Mouse (Mus musculus): ENCODE measurements around the gene Rps6kl1.
A peak's percentile ranks its signal among the peaks of the same experiment; 100 is the strongest.

Rps6kl1 gene

GRCm38 (mm10) chr12:85151002-85151774, at the start of gene Rps6kl1:
Gene Rps6kl1 (minus strand): TSS chr12:85151264.
- peak; percentile 94 for ATAC-seq (ENCODE audit: insufficient number of reproducible peaks, low FRiP score, low TSS enrichment)

GRCm38 (mm10) chr12:85199954-85200353, 48.9 kb upstream of the Rps6kl1 start:
- ATAC-seq (ENCODE audit: insufficient number of reproducible peaks, low FRiP score, low TSS enrichment): no peak

- no peak for ATAC-seq (ENCODE audit: insufficient number of reproducible peaks, low FRiP score, low TSS enrichment)
Observed at GRCm38 (mm10) chr12:85197936-85198335, 46.9 kb upstream of the Rps6kl1 start.

- no peak for ATAC-seq (ENCODE audit: insufficient number of reproducible peaks, low FRiP score, low TSS enrichment)
Observed at GRCm38 (mm10) chr12:85197371-85197770, 46.3 kb upstream of the Rps6kl1 start.

GRCm38 (mm10) chr12:85196191-85196590, 45.1 kb upstream of the Rps6kl1 start:
- no peak for ATAC-seq (ENCODE audit: insufficient number of reproducible peaks, low FRiP score, low TSS enrichment)

- ATAC-seq (ENCODE audit: insufficient number of reproducible peaks, low FRiP score, low TSS enrichment): no peak
Observed at GRCm38 (mm10) chr12:85195086-85195485, 44.0 kb upstream of the Rps6kl1 start.

GRCm38 (mm10) chr12:85194623-85195018, 43.6 kb upstream of the Rps6kl1 start:
- no peak for ATAC-seq (ENCODE audit: insufficient number of reproducible peaks, low FRiP score, low TSS enrichment)

GRCm38 (mm10) chr12:85193923-85194622, 43.0 kb upstream of the Rps6kl1 start:
- no peak for ATAC-seq (ENCODE audit: insufficient number of reproducible peaks, low FRiP score, low TSS enrichment)

- ATAC-seq (ENCODE audit: insufficient number of reproducible peaks, low FRiP score, low TSS enrichment): no peak
Observed at GRCm38 (mm10) chr12:85193146-85193545, 42.1 kb upstream of the Rps6kl1 start.

- ATAC-seq (ENCODE audit: insufficient number of reproducible peaks, low FRiP score, low TSS enrichment): no peak
Observed at GRCm38 (mm10) chr12:85192461-85193108, 41.5 kb upstream of the Rps6kl1 start.

- ATAC-seq (ENCODE audit: insufficient number of reproducible peaks, low FRiP score, low TSS enrichment): no peak
Observed at GRCm38 (mm10) chr12:85190290-85190689, 39.2 kb upstream of the Rps6kl1 start.

GRCm38 (mm10) chr12:85186361-85186760, 35.3 kb upstream of the Rps6kl1 start:
- ATAC-seq (ENCODE audit: insufficient number of reproducible peaks, low FRiP score, low TSS enrichment): no peak

GRCm38 (mm10) chr12:85185810-85186209, 34.7 kb upstream of the Rps6kl1 start:
- no peak for ATAC-seq (ENCODE audit: insufficient number of reproducible peaks, low FRiP score, low TSS enrichment)

- ATAC-seq (ENCODE audit: insufficient number of reproducible peaks, low FRiP score, low TSS enrichment): no peak
Observed at GRCm38 (mm10) chr12:85184118-85184517, 33.1 kb upstream of the Rps6kl1 start.

- ATAC-seq (ENCODE audit: insufficient number of reproducible peaks, low FRiP score, low TSS enrichment): no peak
Observed at GRCm38 (mm10) chr12:85182898-85183297, 31.8 kb upstream of the Rps6kl1 start.

- no peak for ATAC-seq (ENCODE audit: insufficient number of reproducible peaks, low FRiP score, low TSS enrichment)
Observed at GRCm38 (mm10) chr12:85182345-85182643, 31.2 kb upstream of the Rps6kl1 start.

- ATAC-seq (ENCODE audit: insufficient number of reproducible peaks, low FRiP score, low TSS enrichment): no peak
Observed at GRCm38 (mm10) chr12:85181475-85182344, 30.6 kb upstream of the Rps6kl1 start.

- ATAC-seq (ENCODE audit: insufficient number of reproducible peaks, low FRiP score, low TSS enrichment): no peak
Observed at GRCm38 (mm10) chr12:85178294-85178693, 27.2 kb upstream of the Rps6kl1 start.

GRCm38 (mm10) chr12:85177740-85178239, 26.7 kb upstream of the Rps6kl1 start, which contains the start of gene Pgf:
Gene Pgf (minus strand): TSS chr12:85177790.
- no peak for ATAC-seq (ENCODE audit: insufficient number of reproducible peaks, low FRiP score, low TSS enrichment)

GRCm38 (mm10) chr12:85176846-85177523, 25.9 kb upstream of the Rps6kl1 start:
- no peak for ATAC-seq (ENCODE audit: insufficient number of reproducible peaks, low FRiP score, low TSS enrichment)

Data from cerebellum, adult (tissue).